Mouse (Mus musculus) left cerebral cortex, adult 6 months (tissue): ENCODE measurements around the gene Olfr94. TPM values are rescaled to one million over a fixed set of nuclear protein-coding genes. Genes with fewer than 3 reads are reported as not detected.

Source experiments
- long read RNA-seq, 2 experiments: library from polyadenylated mRNA; unstranded; transcript quantifications; one replicate each; pipeline ENCODE4 v2.0.0; 2019 to 2020
- polyA plus RNA-seq: library from polyadenylated mRNA; unstranded; fragments of <200 nt; fragmentation: Nextera tagmentation; gene quantifications from 2 replicates; pipeline ENCODE4 v1.2.3, GENCODE M21; 2021

Olfr94 gene
- not detected in 2 replicates for polyA plus RNA-seq
- long read RNA-seq, experiment 1 = 0 reads
- long read RNA-seq, experiment 2 = 0 reads

GRCm38 (mm10) chr17:37200894-37201293 lies at the start of gene Olfr94:
Gene Olfr94 (minus strand): TSS chr17:37200994.

GRCm38 (mm10) chr17:37237230-37237629 lies 36.4 kb upstream of the Olfr94 start, which contains the start of gene Olfr97:
Gene Olfr97 (minus strand): TSS chr17:37237330.

GRCm38 (mm10) chr17:37219846-37220245 lies 19.1 kb upstream of the Olfr94 start, which contains the start of gene Olfr96:
Gene Olfr96 (plus strand): TSS chr17:37220146.

GRCm38 (mm10) chr17:37213018-37213417 lies 12.2 kb upstream of the Olfr94 start, which contains the start of gene Olfr95:
Gene Olfr95 (minus strand): TSS chr17:37213118.

GRCm38 (mm10) chr17:37193656-37194055 lies 7.1 kb downstream of the Olfr94 start, which contains the start of gene Ubd:
Gene Ubd (plus strand): TSS chr17:37193892.

GRCm38 (mm10) chr17:37161394-37161793 lies 39.4 kb downstream of the Olfr94 start, which contains the start of gene Olfr93:
Gene Olfr93 (minus strand): TSS chr17:37161494.

Other genes starting within 250 kb of the Olfr94 start
- gene Ppp1r11, start 249.3 kb downstream of the Olfr94 start, polyA plus RNA-seq = 228 and 260 TPM in 2 replicates
- 74.8 and 82.8 TPM in 2 replicates for gene Znrd1, start 242.4 kb downstream of the Olfr94 start, polyA plus RNA-seq
- 5.4 and 6.6 TPM in 2 replicates for gene Znrd1as, start 242.4 kb downstream of the Olfr94 start, polyA plus RNA-seq
- gene 2410137M14Rik, start 219.8 kb downstream of the Olfr94 start, polyA plus RNA-seq = 0.32 and 0.35 TPM in 2 replicates
- 0.13 and 0.44 TPM in 2 replicates for gene H2-M5, start 211.5 kb downstream of the Olfr94 start, polyA plus RNA-seq
- 1.6 and 1.9 TPM in 2 replicates for gene Zfp57, start 199.8 kb downstream of the Olfr94 start, polyA plus RNA-seq
- gene Mog, start 177.6 kb downstream of the Olfr94 start, polyA plus RNA-seq = 88.6 and 118 TPM in 2 replicates
- gene Gabbr1, start 155.0 kb downstream of the Olfr94 start, polyA plus RNA-seq = 57.4 and 138 TPM in 2 replicates
- gene Olfr90, start 112.5 kb downstream of the Olfr94 start, polyA plus RNA-seq = not detected in 2 replicates
- gene Olfr91, start 102.7 kb downstream of the Olfr94 start, polyA plus RNA-seq = not detected in 2 replicates
- gene Olfr92, start 80.9 kb downstream of the Olfr94 start, polyA plus RNA-seq = not detected in 2 replicates
- not detected in 2 replicates for gene Olfr93, start 39.5 kb downstream of the Olfr94 start, polyA plus RNA-seq
- gene Ubd, start 7.1 kb downstream of the Olfr94 start, polyA plus RNA-seq = not detected in 2 replicates
- not detected in 2 replicates for gene Olfr95, start 12.1 kb upstream of the Olfr94 start, polyA plus RNA-seq
- not detected in 2 replicates for gene Olfr96, start 19.2 kb upstream of the Olfr94 start, polyA plus RNA-seq
- not detected in 2 replicates for gene Olfr97, start 36.3 kb upstream of the Olfr94 start, polyA plus RNA-seq
- not detected in 2 replicates for gene Olfr98, start 62.8 kb upstream of the Olfr94 start, polyA plus RNA-seq
- 4.9 and 5.0 TPM in 2 replicates for gene H2-M3, start 69.2 kb upstream of the Olfr94 start, polyA plus RNA-seq
- gene Olfr99, start 82.5 kb upstream of the Olfr94 start, polyA plus RNA-seq = not detected in 2 replicates
- gene Olfr101, start 103.3 kb upstream of the Olfr94 start, polyA plus RNA-seq = not detected in 2 replicates
- not detected in 2 replicates for gene Olfr102, start 116.1 kb upstream of the Olfr94 start, polyA plus RNA-seq
- not detected in 2 replicates for gene Olfr103, start 138.7 kb upstream of the Olfr94 start, polyA plus RNA-seq
- gene Olfr104-ps, start 158.6 kb upstream of the Olfr94 start, polyA plus RNA-seq = not detected in 2 replicates
- gene Olfr105-ps, start 178.0 kb upstream of the Olfr94 start, polyA plus RNA-seq = not detected in 2 replicates
- gene Olfr106-ps, start 189.4 kb upstream of the Olfr94 start, polyA plus RNA-seq = not detected in 2 replicates
- not detected in 2 replicates for gene Olfr107, start 198.2 kb upstream of the Olfr94 start, polyA plus RNA-seq
- gene Olfr108, start 244.5 kb upstream of the Olfr94 start, polyA plus RNA-seq = not detected in 2 replicates